Mouse (Mus musculus): ENCODE data around the gene Uhrf2. TPM values are rescaled to one million over a fixed set of nuclear protein-coding genes. Genes with fewer than 3 reads are reported as not detected.

The Uhrf2 gene
- 88.1 and 92.8 TPM in 2 replicates for polyA plus RNA-seq (2016; fragmentation: Nextera tagmentation; extraction: Ambion mirVana)

DNA sequence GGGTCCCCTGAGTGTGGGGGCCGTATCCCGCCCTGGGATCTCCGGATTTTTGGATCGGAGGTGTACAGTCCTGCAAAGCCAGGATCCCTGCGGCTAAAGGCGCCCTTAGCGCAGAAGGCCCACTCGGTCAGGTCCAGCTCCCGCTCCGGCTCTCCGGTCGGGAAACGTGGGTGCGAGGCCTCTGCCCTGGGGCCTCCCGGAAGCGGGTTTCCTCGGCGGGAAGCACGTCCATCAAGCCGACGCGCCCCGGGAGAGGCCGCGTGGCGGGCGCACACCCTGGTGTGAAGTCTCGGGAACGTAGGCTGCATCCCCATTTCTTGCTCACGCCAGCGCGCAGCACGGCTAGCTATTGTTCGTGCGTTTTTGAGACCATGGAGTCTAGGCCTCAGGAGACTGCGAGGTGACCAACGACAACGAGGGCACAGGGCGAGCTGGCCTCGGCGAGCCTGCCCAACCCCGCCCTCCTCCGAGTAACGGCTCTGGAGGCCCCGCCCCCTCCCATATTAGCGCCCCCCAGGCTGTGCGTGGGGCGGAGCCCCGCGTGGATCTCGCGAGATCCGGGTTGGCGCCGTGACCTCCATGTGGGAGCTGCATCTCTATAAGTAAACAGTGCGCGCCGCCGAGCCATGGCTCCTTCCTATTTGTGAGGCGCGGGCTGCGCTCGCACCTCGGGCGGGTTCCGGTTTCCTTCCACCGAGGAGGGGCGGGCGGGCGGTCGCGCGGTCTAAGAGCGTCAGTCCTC, at the start of gene Uhrf2:
Uhrf2 (plus strand) TSS at position 620 of the 742 bp plus-strand sequence.
- no peaks in the 10 kb centered on the region for H3K9me3 ChIP-seq
- no peaks in the 10 kb centered on the region for H3K36me3 ChIP-seq
- H3K27ac ChIP-seq (replicated peaks) = peak within 1 kb of the TSS; percentile 95
- H3K9ac ChIP-seq (replicated peaks) = peak within 1 kb of the TSS; percentile 99
- 2% methylated on average over 73 of the region's 74 CpGs for WGBS
- peaks cover 38% of the 10 kb centered on the region for H3K4me1 ChIP-seq
- H3K27me3 ChIP-seq = no peaks in the 10 kb centered on the region
- H3K4me3 ChIP-seq = peak within 1 kb of the TSS; percentile 100
- ATAC-seq (ENCODE audit: low FRiP score, low read depth) = peak; percentile 96
- peak within 1 kb of the TSS; percentile 76 for H3K4me2 ChIP-seq (replicated peaks)

DNA sequence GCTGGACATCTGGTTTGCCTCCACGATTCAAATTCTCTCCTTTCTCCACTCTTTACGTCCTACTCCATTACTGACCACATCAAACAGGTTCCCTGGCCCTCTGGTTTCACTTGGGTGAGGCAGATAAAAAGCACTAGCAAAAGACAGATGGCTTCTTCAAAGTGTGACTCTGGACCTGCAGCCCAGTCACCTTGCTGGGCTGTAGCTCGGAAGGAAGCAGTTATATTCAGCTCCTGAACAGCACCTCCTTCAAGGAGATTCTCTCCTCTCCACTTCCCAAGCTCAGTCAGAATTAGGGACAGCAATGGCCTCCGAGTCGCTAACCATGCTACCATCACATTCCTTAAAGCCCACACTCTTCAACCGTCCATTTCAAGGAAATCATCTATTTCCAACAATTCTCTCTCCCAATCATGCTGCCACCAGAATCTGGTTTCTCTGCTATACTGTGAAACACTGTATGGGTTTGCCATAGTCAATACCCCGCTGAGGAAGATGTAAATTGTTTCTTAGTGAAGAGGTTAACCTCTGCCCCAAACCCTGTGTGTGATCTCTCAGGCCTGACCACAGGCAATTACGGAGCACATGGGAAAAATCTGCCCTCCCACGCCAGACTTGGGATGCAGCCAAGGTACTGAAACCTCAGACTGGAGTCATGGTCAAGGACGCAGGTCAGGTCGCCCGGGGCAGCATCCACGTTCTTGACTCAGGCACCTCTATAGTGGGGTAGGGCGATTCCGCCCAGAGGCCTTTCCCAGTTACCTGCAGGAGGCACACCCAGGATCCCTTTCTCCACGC, 45.9 kb upstream of the Uhrf2 start:
- ATAC-seq (ENCODE audit: low FRiP score, low read depth) = no peak
- Histone ChIP-seq H3K4me1 (no peaks in the 10 kb centered on the region), H3K27ac (replicated peaks) (no peak overlapping the region), H3K27me3 (no peaks in the 10 kb centered on the region), H3K9ac (replicated peaks) (no peak overlapping the region), H3K4me2 (replicated peaks) (no peak overlapping the region), H3K36me3 (no peaks in the 10 kb centered on the region), H3K9me3 (no peaks in the 10 kb centered on the region), H3K4me3 (no peak overlapping the region)
- 77% methylated on average over 16 of the region's 16 CpGs for WGBS

GRCm38 (mm10) chr19:29986464-29987091, 43.7 kb upstream of the Uhrf2 start:
- 87% methylated on average over 12 of the region's 12 CpGs for WGBS
- H3K4me2 ChIP-seq (replicated peaks) = no peak overlapping the region
- no peaks in the 10 kb centered on the region for H3K9me3 ChIP-seq
- H3K4me3 ChIP-seq = no peak overlapping the region
- H3K27ac ChIP-seq (replicated peaks) = no peak overlapping the region
- no peaks in the 10 kb centered on the region for H3K4me1 ChIP-seq
- H3K36me3 ChIP-seq = no peaks in the 10 kb centered on the region
- no peak overlapping the region for H3K9ac ChIP-seq (replicated peaks)
- no peak for ATAC-seq (ENCODE audit: low FRiP score, low read depth)
- H3K27me3 ChIP-seq = no peaks in the 10 kb centered on the region

GRCm38 (mm10) chr19:30000406-30001365, 29.6 kb upstream of the Uhrf2 start:
- H3K4me1 ChIP-seq = peaks cover 12% of the 10 kb centered on the region
- H3K9me3 ChIP-seq = 0 out of 2 replicates have a peak, but pooled peaks cover 4% of the 10 kb centered on the region
- H3K36me3 ChIP-seq = no peaks in the 10 kb centered on the region
- H3K27ac ChIP-seq (replicated peaks) = no peak overlapping the region; the same call in 1 of the 2 replicates
- peak overlapping the region; percentile 37 for H3K4me2 ChIP-seq (replicated peaks)
- WGBS = 35% methylated on average over 12 of the region's 12 CpGs
- no peak overlapping the region for H3K9ac ChIP-seq (replicated peaks)
- H3K27me3 ChIP-seq = no peaks in the 10 kb centered on the region
- 0 out of 2 replicates have a peak overlapping the region, but pooled peaks have one; percentile 5 for H3K4me3 ChIP-seq
- no peak for ATAC-seq (ENCODE audit: low FRiP score, low read depth)

DNA sequence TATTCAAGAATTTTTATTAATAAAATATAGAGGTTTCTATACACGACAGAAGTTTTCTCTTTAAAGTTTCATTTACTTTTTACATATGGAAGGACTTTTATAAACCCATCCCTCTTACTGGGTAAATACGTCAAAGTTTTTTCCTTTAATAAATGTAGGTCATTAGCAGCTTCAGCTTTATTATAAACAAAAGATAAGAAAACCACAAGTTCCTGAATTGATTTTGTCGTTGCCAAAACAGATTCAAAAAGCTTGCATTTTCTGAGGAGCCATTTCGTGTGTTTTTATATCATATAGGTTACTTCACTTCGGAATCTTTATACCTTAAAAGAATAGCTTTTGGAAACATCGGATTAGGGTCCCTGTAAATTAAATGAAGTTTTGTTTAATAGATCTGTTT, 28.8 kb upstream of the Uhrf2 start:
- 87% methylated on average over 6 of the region's 6 CpGs for WGBS
- no peak overlapping the region for H3K4me2 ChIP-seq (replicated peaks)

DNA sequence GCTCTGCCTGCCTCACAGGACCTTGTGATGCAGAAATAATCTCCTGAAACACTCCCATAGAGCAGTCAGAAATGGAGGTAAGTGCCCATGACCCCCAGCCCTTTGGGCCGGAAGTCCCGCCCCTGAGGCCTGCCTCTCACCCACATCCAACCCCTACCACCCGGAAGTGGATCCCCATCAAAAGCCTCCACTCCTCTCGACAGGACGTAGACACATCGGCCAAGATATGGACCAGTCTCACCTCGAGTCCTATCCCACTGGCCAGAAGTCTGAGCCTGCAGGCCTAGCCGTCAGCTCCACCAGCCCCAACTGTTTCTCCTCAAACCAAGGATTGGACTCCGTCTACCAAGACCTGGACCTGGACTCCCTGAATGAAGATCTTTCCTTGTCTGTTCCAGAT, 26.7 kb upstream of the Uhrf2 start, which contains the start of gene Trpd52l3:
Trpd52l3 (plus strand) TSS at position 170 of the 400 bp plus-strand sequence.
- no peak within 1 kb of the TSS for H3K4me2 ChIP-seq (replicated peaks)
- H3K4me1 ChIP-seq = peaks cover 12% of the 10 kb centered on the region
- no peak for ATAC-seq (ENCODE audit: low FRiP score, low read depth)
- H3K4me3 ChIP-seq = no peak within 1 kb of the TSS
- WGBS = 93% methylated on average over 9 of the region's 9 CpGs
- 0 out of 2 replicates have a peak, but pooled peaks cover 2% of the 10 kb centered on the region for H3K9me3 ChIP-seq
- H3K27ac ChIP-seq (replicated peaks) = no peak within 1 kb of the TSS
- H3K9ac ChIP-seq (replicated peaks) = no peak within 1 kb of the TSS
- H3K36me3 ChIP-seq = no peaks in the 10 kb centered on the region
- H3K27me3 ChIP-seq = no peaks in the 10 kb centered on the region

More for the DNA sequence above, 28.8 kb upstream of the Uhrf2 start:
- peaks cover 12% of the 10 kb centered on the region for H3K4me1 ChIP-seq
- no peak overlapping the region for H3K27ac ChIP-seq (replicated peaks)
- no peak overlapping the region for H3K9ac ChIP-seq (replicated peaks)
- H3K27me3 ChIP-seq = no peaks in the 10 kb centered on the region
- H3K9me3 ChIP-seq = 0 out of 2 replicates have a peak, but pooled peaks cover 4% of the 10 kb centered on the region
- no peak overlapping the region for H3K4me3 ChIP-seq
- no peaks in the 10 kb centered on the region for H3K36me3 ChIP-seq
- no peak for ATAC-seq (ENCODE audit: low FRiP score, low read depth)

DNA sequence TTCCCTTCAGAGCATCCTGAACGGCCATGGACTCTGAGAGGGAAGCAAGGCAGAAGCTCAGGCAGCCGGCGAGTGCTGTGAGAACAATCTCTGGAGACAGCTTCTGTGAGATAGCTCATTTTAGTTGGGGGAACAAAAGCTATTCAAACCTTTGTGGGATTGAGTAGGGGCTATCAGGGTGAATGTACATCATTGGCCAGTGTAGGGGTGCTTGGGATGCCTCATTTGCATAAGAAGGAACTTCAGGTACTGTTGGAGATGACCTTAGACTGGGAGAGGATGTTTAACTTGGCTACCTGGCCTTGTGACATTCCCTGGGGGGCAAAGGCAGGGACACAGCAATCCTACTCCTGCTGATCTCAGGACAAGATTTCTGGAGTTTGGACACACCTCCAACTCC, 23.9 kb upstream of the Uhrf2 start:
- no peak for ATAC-seq (ENCODE audit: low FRiP score, low read depth)
- H3K4me3 ChIP-seq = no peak overlapping the region
- H3K27ac ChIP-seq (replicated peaks) = no peak overlapping the region
- H3K36me3 ChIP-seq = no peaks in the 10 kb centered on the region
- H3K4me2 ChIP-seq (replicated peaks) = no peak overlapping the region
- no peak overlapping the region for H3K9ac ChIP-seq (replicated peaks)
- no peaks in the 10 kb centered on the region for H3K4me1 ChIP-seq
- no peaks in the 10 kb centered on the region for H3K27me3 ChIP-seq
- no peaks in the 10 kb centered on the region for H3K9me3 ChIP-seq
- WGBS = 78% methylated on average over 3 of the region's 3 CpGs

- no peaks in the 10 kb centered on the region for H3K9me3 ChIP-seq
- H3K4me2 ChIP-seq (replicated peaks) = no peak overlapping the region
- 80% methylated on average over 13 of the region's 13 CpGs for WGBS
- H3K4me3 ChIP-seq = no peak overlapping the region
- H3K9ac ChIP-seq (replicated peaks) = no peak overlapping the region
- no peaks in the 10 kb centered on the region for H3K27me3 ChIP-seq
- no peaks in the 10 kb centered on the region for H3K36me3 ChIP-seq
- ATAC-seq (ENCODE audit: low FRiP score, low read depth) = no peak
- no peak overlapping the region for H3K27ac ChIP-seq (replicated peaks)
- H3K4me1 ChIP-seq = 0 out of 2 replicates have a peak, but pooled peaks cover 4% of the 10 kb centered on the region
Measured at GRCm38 (mm10) chr19:30010520-30011296, 19.6 kb upstream of the Uhrf2 start.

DNA sequence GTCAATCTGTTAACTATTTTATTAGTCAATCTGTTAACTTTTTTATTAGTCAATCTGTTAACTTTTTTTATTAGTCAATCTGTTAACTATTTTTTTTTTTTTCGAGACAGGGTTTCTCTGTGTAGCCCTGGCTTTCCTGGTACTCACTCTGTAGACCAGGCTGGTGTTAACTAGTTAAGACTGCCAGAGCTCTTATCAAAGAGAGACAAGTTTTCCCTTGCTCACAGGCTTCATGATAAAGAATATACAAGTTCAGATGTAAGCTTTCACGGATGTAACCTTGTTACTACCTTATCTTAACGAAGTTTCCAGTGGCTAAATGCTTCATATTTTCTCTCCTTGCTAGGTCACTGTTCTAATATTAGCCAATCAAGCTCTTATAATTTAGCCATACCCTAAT, 16.0 kb upstream of the Uhrf2 start:
- Histone ChIP-seq H3K27ac (replicated peaks) (no peak overlapping the region), H3K9me3 (no peaks in the 10 kb centered on the region), H3K4me2 (replicated peaks) (no peak overlapping the region), H3K4me1 (0 out of 2 replicates have a peak, but pooled peaks cover 4% of the 10 kb centered on the region), H3K4me3 (no peak overlapping the region), H3K27me3 (no peaks in the 10 kb centered on the region), H3K36me3 (no peaks in the 10 kb centered on the region), H3K9ac (replicated peaks) (no peak overlapping the region)
- WGBS = 85% methylated on average over 3 of the region's 3 CpGs
- ATAC-seq (ENCODE audit: low FRiP score, low read depth) = no peak

GRCm38 (mm10) chr19:30016156-30016555, 14.2 kb upstream of the Uhrf2 start:
- 78% methylated on average over 6 of the region's 6 CpGs for WGBS

More at GRCm38 (mm10) chr19:30016156-30016555, 14.2 kb upstream of the Uhrf2 start:
- Histone ChIP-seq H3K4me2 (replicated peaks) (no peak overlapping the region), H3K9me3 (no peaks in the 10 kb centered on the region), H3K27ac (replicated peaks) (no peak overlapping the region), H3K27me3 (no peaks in the 10 kb centered on the region), H3K9ac (replicated peaks) (no peak overlapping the region), H3K4me3 (no peak overlapping the region), H3K4me1 (0 out of 2 replicates have a peak, but pooled peaks cover 4% of the 10 kb centered on the region), H3K36me3 (no peaks in the 10 kb centered on the region)
- no peak for ATAC-seq (ENCODE audit: low FRiP score, low read depth)

Measured in midbrain, embryonic 12.5 days (tissue).